Mouse (Mus musculus): ENCODE results near the gene Gm3409. TPM values are rescaled to one million over a fixed set of nuclear protein-coding genes. Genes with fewer than 3 reads are reported as not detected.

The Gm3409 gene
- polyA plus RNA-seq, 1 experiment from 2014 or later, result not detected

DNA sequence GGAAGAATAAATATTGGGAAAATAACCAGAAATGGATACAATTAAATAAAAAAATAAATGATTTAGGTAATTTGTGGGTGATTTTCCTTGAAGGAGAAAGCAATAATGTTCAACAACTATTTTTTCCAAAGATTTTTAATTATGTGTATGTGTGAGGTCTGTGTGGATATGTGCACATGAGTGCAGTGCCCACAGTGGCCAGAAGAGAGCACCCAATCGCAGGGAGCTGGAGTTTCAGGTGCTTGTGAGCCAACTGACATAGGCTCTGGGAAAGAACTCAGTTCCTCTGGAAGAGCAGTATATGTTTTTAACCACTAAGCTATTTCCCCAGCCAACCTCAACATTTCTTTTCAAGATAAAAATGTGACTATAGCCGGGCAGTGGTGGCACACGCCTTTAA lies 39.2 kb downstream of the Gm3409 start:
- ATAC-seq (ENCODE audit: insufficient number of reproducible peaks, low FRiP score, low TSS enrichment, low read depth), result no peak
- Histone ChIP-seq H3K4me2 (replicated peaks) (no peak overlapping the region), H3K36me3 (no peaks in the 10 kb centered on the region), H3K9ac (no peak overlapping the region), H3K4me1 (no peaks in the 10 kb centered on the region), H3K27me3 (0 out of 2 replicates have a peak, but pooled peaks cover 4% of the 10 kb centered on the region), H3K4me3 (replicated peaks) (no peak overlapping the region), H3K27ac (replicated peaks) (no peak overlapping the region), H3K9me3 (replicated peaks) (no peaks in the 10 kb centered on the region)
- 88% methylated on average over 3 of the region's 3 CpGs for WGBS

- 5% methylated on average over 10 of the region's 10 CpGs for WGBS
- Histone ChIP-seq H3K4me2 (replicated peaks) (peak overlapping the region; percentile 96), H3K9me3 (replicated peaks) (no peaks in the 10 kb centered on the region), H3K9ac (no peak overlapping the region), H3K27me3 (peaks cover 48% of the 10 kb centered on the region), H3K4me3 (replicated peaks) (peak overlapping the region; percentile 49), H3K27ac (replicated peaks) (no peak overlapping the region), H3K36me3 (no peaks in the 10 kb centered on the region), H3K4me1 (peaks cover 17% of the 10 kb centered on the region)
- ATAC-seq (ENCODE audit: insufficient number of reproducible peaks, low FRiP score, low TSS enrichment, low read depth), result no peak
Observed at GRCm38 (mm10) chr5:146584156-146584477, 46.7 kb downstream of the Gm3409 start.

- no peaks in the 10 kb centered on the region for H3K9me3 ChIP-seq (replicated peaks)
- peak within 1 kb of the TSS; percentile 49 for H3K4me3 ChIP-seq (replicated peaks)
- no peak within 1 kb of the TSS for H3K27ac ChIP-seq (replicated peaks)
- peak within 1 kb of the TSS; percentile 21; the same call in 1 of the 2 replicates for H3K9ac ChIP-seq
- no peak for ATAC-seq (ENCODE audit: insufficient number of reproducible peaks, low FRiP score, low TSS enrichment, low read depth)
- peaks cover 17% of the 10 kb centered on the region for H3K4me1 ChIP-seq
- 1% methylated on average over 59 of the region's 64 CpGs for WGBS
- peaks cover 48% of the 10 kb centered on the region for H3K27me3 ChIP-seq
- H3K36me3 ChIP-seq, result no peaks in the 10 kb centered on the region
- H3K4me2 ChIP-seq (replicated peaks), result peak within 1 kb of the TSS; percentile 96
Observed at GRCm38 (mm10) chr5:146584478-146585306, 47.2 kb downstream of the Gm3409 start, which contains the start of gene Gpr12. TSS of gene Gpr12 (minus strand) at chr5:146585239.

DNA sequence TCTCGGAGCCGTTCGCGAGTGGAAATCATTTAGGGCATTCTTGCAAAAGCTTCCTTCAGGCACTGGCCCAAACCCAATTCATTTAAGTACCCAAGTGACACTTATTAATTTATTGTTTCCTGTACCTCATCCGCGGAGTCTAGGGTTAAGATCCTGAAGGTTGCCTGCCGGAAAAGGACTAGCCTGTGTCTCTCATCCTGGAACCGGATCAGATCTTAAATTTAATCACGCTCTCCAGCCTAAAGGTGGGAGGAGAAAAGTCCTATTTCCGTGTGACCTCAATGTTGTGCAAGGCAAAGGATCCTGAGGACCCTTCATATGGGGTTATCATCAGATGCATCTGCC lies 47.8 kb downstream of the Gm3409 start:
- Histone ChIP-seq H3K27me3 (peaks cover 48% of the 10 kb centered on the region), H3K9ac (no peak overlapping the region)
- WGBS, result 5% methylated on average over 10 of the region's 10 CpGs

DNA sequence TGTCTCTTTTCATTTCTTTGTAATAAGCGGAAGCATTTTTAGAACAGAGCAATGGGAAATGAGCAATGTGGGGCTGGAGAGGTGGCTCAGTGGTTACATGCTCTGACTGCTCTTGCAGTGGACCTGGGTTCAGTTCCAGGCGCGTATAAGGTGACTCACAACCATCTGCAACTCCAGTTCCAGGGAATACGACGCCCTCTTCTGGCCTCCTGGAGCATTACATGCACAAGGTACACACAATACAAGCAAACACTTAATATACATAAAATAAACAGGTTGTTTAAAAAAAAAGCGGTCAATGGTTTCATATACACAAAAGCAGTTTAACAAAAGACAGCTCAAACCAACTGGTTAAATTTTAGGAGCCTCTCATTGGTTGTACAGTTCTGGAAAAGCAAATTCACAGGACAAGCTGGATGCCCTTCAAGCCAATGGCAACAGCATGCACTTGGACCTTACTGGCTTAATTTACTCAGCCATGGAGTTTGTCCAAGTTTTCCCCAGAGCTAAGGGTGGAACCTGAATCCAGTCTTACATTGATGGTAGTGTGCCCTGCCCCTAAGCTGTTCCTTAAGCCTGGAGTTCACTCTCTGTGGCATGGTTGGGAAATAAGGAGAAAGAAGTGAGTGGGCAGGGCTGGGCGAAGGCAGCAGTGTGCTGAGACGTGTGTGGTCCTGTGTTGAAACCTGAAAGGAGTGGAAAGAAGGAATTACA lies 49.1 kb downstream of the Gm3409 start:
- Histone ChIP-seq H3K27ac (replicated peaks) (no peak overlapping the region), H3K4me2 (replicated peaks) (no peak overlapping the region), H3K4me3 (replicated peaks) (no peak overlapping the region), H3K4me1 (peaks cover 17% of the 10 kb centered on the region), H3K9me3 (replicated peaks) (no peaks in the 10 kb centered on the region), H3K36me3 (no peaks in the 10 kb centered on the region), H3K27me3 (peaks cover 44% of the 10 kb centered on the region), H3K9ac (no peak overlapping the region)
- ATAC-seq (ENCODE audit: insufficient number of reproducible peaks, low FRiP score, low TSS enrichment, low read depth), result no peak
- 66% methylated on average over 8 of the region's 8 CpGs for WGBS

More for the DNA sequence above, 47.8 kb downstream of the Gm3409 start:
- ATAC-seq (ENCODE audit: insufficient number of reproducible peaks, low FRiP score, low TSS enrichment, low read depth), result no peak
- no peak overlapping the region for H3K27ac ChIP-seq (replicated peaks)
- no peaks in the 10 kb centered on the region for H3K9me3 ChIP-seq (replicated peaks)
- H3K36me3 ChIP-seq, result no peaks in the 10 kb centered on the region
- H3K4me1 ChIP-seq, result peaks cover 17% of the 10 kb centered on the region
- peak overlapping the region; percentile 96 for H3K4me2 ChIP-seq (replicated peaks)
- H3K4me3 ChIP-seq (replicated peaks), result peak overlapping the region; percentile 49

Other genes with a start within 250 kb of the Gm3409 start
- gene Wasf3, start 152.7 kb upstream of the Gm3409 start, polyA plus RNA-seq (2015; fragmentation: Nextera tagmentation; extraction: Ambion mirVana), result 3.2 and 3.5 TPM in 2 replicates
- gene Gm6408, start 55.7 kb upstream of the Gm3409 start, polyA plus RNA-seq (2015; fragmentation: Nextera tagmentation; extraction: Ambion mirVana), result not detected in 2 replicates
- not detected in 2 replicates for gene Gm6370, start 46.3 kb upstream of the Gm3409 start, polyA plus RNA-seq (2015; fragmentation: Nextera tagmentation; extraction: Ambion mirVana)
- gene 4930449I24Rik, start 35.2 kb upstream of the Gm3409 start, polyA plus RNA-seq (2015; fragmentation: Nextera tagmentation; extraction: Ambion mirVana), result not detected in 2 replicates
- not detected in 2 replicates for gene Gm3402, start 23.5 kb upstream of the Gm3409 start, polyA plus RNA-seq (2015; fragmentation: Nextera tagmentation; extraction: Ambion mirVana)
- not detected in 2 replicates for gene Gm3404, start 11.8 kb upstream of the Gm3409 start, polyA plus RNA-seq (2015; fragmentation: Nextera tagmentation; extraction: Ambion mirVana)
- not detected in 2 replicates for gene Gm3415, start 18.5 kb downstream of the Gm3409 start, polyA plus RNA-seq (2015; fragmentation: Nextera tagmentation; extraction: Ambion mirVana)
- 0.11 and 0.51 TPM in 2 replicates for gene Gpr12, start 47.6 kb downstream of the Gm3409 start, polyA plus RNA-seq (2015; fragmentation: Nextera tagmentation; extraction: Ambion mirVana)